Mouse (Mus musculus) monocyte, adult 2 months (primary cell): ENCODE measurements around the gene Prrt2.

Source experiments
- DNase-seq, 2 experiments: peaks; one replicate each; pipeline ENCODE4 v3.0.0; 2022; ENCODE audit warnings: low spot score in 2 of 2, low read depth in 1 of 2

Gene Prrt2

GRCm38 (mm10) chr7:127004122-127004875 lies 16.7 kb downstream of the Prrt2 start:
- no peak for DNase-seq

- DNase-seq: no peak
Observed at GRCm38 (mm10) chr7:127003620-127004019, 17.4 kb downstream of the Prrt2 start.

GRCm38 (mm10) chr7:126999568-126999967 lies 21.4 kb downstream of the Prrt2 start:
- DNase-seq: no peak

- no peak for DNase-seq
Observed at GRCm38 (mm10) chr7:126996449-126996848, 24.6 kb downstream of the Prrt2 start.

GRCm38 (mm10) chr7:126988816-126989215 lies 32.2 kb downstream of the Prrt2 start:
- no peak for DNase-seq

GRCm38 (mm10) chr7:126986319-126986718 lies 34.7 kb downstream of the Prrt2 start:
- DNase-seq: no peak

- no peak for DNase-seq
Observed at GRCm38 (mm10) chr7:126984667-126985444, 36.2 kb downstream of the Prrt2 start.

- DNase-seq: no peak
Observed at GRCm38 (mm10) chr7:126983113-126983512, 37.9 kb downstream of the Prrt2 start.

- DNase-seq: no peak
Observed at GRCm38 (mm10) chr7:126982054-126982453, 39.0 kb downstream of the Prrt2 start.

GRCm38 (mm10) chr7:126981601-126982000 lies 39.4 kb downstream of the Prrt2 start:
- DNase-seq: no peak

- no peak for DNase-seq
Observed at GRCm38 (mm10) chr7:126978841-126979240, 42.2 kb downstream of the Prrt2 start.

GRCm38 (mm10) chr7:126976878-126977459 lies 44.0 kb downstream of the Prrt2 start:
- DNase-seq: no peak

- peak; percentile 88 to 91 for DNase-seq
Observed at GRCm38 (mm10) chr7:126975950-126976866, 44.8 kb downstream of the Prrt2 start, which contains the start of gene Cdiptos. Gene Cdiptos (minus strand): TSS chr7:126976098.

GRCm38 (mm10) chr7:126975893-126975949 lies 45.3 kb downstream of the Prrt2 start, which contains the start of gene Cdipt:
Gene Cdipt (plus strand): TSS chr7:126975914.
- DNase-seq: no peak

GRCm38 (mm10) chr7:126975493-126975892 lies 45.5 kb downstream of the Prrt2 start:
- DNase-seq: peak in 1 of 2 experiments; percentile 30
